Mouse (Mus musculus): ENCODE data around the gene Gtf2a2. TPM values are rescaled to one million over a fixed set of nuclear protein-coding genes. Genes with fewer than 3 reads are reported as not detected.
"Not testable (repeated sequence)": the region's sequence is repeated elsewhere in the genome, so short reads cannot be mapped to it uniquely, and the experiment has no call there.

The Gtf2a2 gene
- polyA plus RNA-seq, 1 experiment from 2014 or later, result 196 TPM

DNA sequence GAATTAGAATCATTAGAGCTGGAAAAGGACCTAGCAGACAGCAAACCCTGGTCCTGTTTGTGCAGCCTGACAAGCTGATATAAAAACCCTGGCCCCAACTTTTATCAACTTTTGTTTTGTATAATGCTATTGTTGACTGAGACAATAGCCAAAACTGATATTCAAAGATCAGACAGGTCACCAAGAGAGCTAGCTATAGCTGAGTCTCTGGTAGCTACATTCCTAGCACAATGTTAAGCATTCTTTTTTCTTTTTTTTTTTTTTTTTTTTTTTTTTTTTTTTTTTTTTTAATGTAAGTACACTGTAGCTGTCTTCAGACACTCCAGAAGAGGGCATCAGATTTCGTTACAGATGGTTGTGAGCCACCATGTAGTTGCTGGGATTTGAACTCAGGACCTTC, 11.3 kb downstream of the Gtf2a2 start:
- 67% methylated on average over 1 of the region's 1 CpGs for WGBS
- not testable (repeated sequence) for H3K27me3 ChIP-seq; H3K4me1 ChIP-seq; H3K4me2 ChIP-seq; H3K9ac ChIP-seq; H3K27ac ChIP-seq; H3K4me3 ChIP-seq; H3K9me3 ChIP-seq; ATAC-seq (ENCODE audit: borderline replicate concordance, extremely low read depth, low FRiP score, low TSS enrichment)
- peaks cover 15% of the 10 kb centered on the region for H3K36me3 ChIP-seq

- Histone ChIP-seq H3K4me3 (no peak overlapping the region), H3K4me1 (0 out of 2 replicates have a peak, but pooled peaks cover 2% of the 10 kb centered on the region), H3K4me2 (no peak overlapping the region), H3K36me3 (peaks cover 10% of the 10 kb centered on the region), H3K9ac (no peak overlapping the region), H3K9me3 (no peaks in the 10 kb centered on the region), H3K27ac (no peak overlapping the region), H3K27me3 (no peaks in the 10 kb centered on the region)
- no peak for ATAC-seq (ENCODE audit: borderline replicate concordance, extremely low read depth, low FRiP score, low TSS enrichment)
These were observed 12.3 kb downstream of the Gtf2a2 start for GRCm38 (mm10) chr9:70024648-70025047.

- Histone ChIP-seq H3K27ac (no peak overlapping the region), H3K4me1 (0 out of 2 replicates have a peak, but pooled peaks cover 2% of the 10 kb centered on the region), H3K4me3 (no peak overlapping the region), H3K9me3 (no peaks in the 10 kb centered on the region), H3K4me2 (no peak overlapping the region), H3K9ac (no peak overlapping the region), H3K27me3 (no peaks in the 10 kb centered on the region), H3K36me3 (peaks cover 3% of the 10 kb centered on the region; the same call in 1 of the 2 replicates)
- WGBS, result 82% methylated on average over 2 of the region's 2 CpGs
- no peak for ATAC-seq (ENCODE audit: borderline replicate concordance, extremely low read depth, low FRiP score, low TSS enrichment)
These were observed 13.1 kb downstream of the Gtf2a2 start for GRCm38 (mm10) chr9:70025365-70026012.

DNA sequence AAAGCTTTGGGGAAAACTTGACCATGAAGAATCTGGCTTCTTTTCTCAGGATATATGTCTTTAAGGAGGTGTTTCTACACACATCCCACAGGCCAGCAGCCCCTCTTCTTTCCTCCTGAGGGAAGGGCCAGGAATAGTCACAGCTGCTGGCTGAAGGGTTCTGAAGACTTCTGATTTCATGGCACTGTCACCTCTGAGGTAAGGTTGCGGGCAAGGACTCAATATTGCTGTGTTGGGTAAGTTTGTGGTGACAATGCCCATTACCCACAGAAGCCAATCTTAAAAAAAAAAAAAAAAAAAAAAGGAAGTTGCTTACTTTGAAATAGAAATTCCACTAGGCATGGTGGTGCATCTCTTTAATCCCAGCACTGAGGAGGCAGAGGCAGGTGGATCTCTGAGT, 19.8 kb downstream of the Gtf2a2 start:
- WGBS, result 73% methylated on average over 1 of the region's 1 CpGs
- ATAC-seq (ENCODE audit: borderline replicate concordance, extremely low read depth, low FRiP score, low TSS enrichment), result no peak
- Histone ChIP-seq H3K27ac (no peak overlapping the region), H3K9ac (no peak overlapping the region), H3K9me3 (no peaks in the 10 kb centered on the region), H3K27me3 (no peaks in the 10 kb centered on the region), H3K4me1 (peaks cover 4% of the 10 kb centered on the region; the same call in 1 of the 2 replicates), H3K36me3 (no peaks in the 10 kb centered on the region), H3K4me2 (no peak overlapping the region), H3K4me3 (no peak overlapping the region)

DNA sequence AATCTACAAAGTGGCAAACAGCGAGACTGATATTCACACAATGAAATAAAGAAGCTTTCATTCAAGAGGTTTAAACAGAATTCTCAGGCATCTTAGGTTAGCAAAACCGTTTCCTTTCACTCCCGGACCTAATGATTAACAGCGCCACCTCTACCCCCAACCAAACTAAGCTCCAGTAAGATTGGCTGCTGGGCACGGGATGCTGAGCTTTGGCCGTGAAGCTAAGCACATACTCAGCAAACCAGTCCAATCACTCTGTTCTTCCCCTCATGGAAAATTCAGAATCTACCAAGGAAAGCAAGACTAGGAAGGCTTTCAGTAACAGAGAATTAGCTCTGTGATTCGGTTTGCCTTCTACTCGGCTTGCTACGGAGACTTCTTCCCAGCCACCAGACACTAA, 20.7 kb downstream of the Gtf2a2 start:
- 54% methylated on average over 9 of the region's 9 CpGs for WGBS
- Histone ChIP-seq H3K27me3 (no peaks in the 10 kb centered on the region), H3K36me3 (no peaks in the 10 kb centered on the region), H3K9me3 (no peaks in the 10 kb centered on the region), H3K9ac (no peak overlapping the region), H3K4me2 (no peak overlapping the region), H3K4me3 (no peak overlapping the region), H3K27ac (no peak overlapping the region), H3K4me1 (peaks cover 4% of the 10 kb centered on the region; the same call in 1 of the 2 replicates)
- ATAC-seq (ENCODE audit: borderline replicate concordance, extremely low read depth, low FRiP score, low TSS enrichment), result no peak

DNA sequence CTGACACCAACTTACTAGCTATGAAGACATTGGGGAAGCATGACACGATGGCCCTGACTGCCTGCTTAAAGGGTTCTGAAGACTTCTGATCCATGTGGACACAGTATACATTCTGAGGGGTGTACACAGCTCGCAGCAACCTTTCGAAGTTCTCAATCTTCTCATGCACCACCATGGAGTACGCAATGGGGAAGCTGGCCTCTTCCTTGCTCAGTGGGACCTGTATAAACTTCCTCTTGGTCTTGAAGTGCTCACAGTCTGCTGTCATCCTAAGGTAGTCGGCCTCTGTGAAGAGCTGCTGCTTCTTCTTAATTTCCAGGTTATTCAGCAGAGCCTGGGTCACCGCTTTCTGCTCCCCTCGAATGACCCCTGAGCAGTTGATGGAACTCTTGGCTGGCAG, 22.4 kb downstream of the Gtf2a2 start:
- ATAC-seq (ENCODE audit: borderline replicate concordance, extremely low read depth, low FRiP score, low TSS enrichment), result no peak
- H3K4me3 ChIP-seq, result no peak overlapping the region
- 87% methylated on average over 7 of the region's 7 CpGs for WGBS
- H3K27me3 ChIP-seq, result no peaks in the 10 kb centered on the region
- H3K9me3 ChIP-seq, result no peaks in the 10 kb centered on the region
- no peak overlapping the region for H3K27ac ChIP-seq
- no peak overlapping the region for H3K4me2 ChIP-seq
- no peak overlapping the region for H3K9ac ChIP-seq
- no peaks in the 10 kb centered on the region for H3K36me3 ChIP-seq
- H3K4me1 ChIP-seq, result peaks cover 4% of the 10 kb centered on the region; the same call in 1 of the 2 replicates

GRCm38 (mm10) chr9:70036646-70037045, 24.3 kb downstream of the Gtf2a2 start:
- H3K27me3 ChIP-seq, result no peaks in the 10 kb centered on the region
- 65% methylated on average over 4 of the region's 4 CpGs for WGBS
- no peaks in the 10 kb centered on the region for H3K9me3 ChIP-seq
- no peak for ATAC-seq (ENCODE audit: borderline replicate concordance, extremely low read depth, low FRiP score, low TSS enrichment)
- no peak overlapping the region for H3K9ac ChIP-seq
- no peak overlapping the region for H3K27ac ChIP-seq
- H3K4me3 ChIP-seq, result no peak overlapping the region
- H3K36me3 ChIP-seq, result no peaks in the 10 kb centered on the region
- no peak overlapping the region for H3K4me2 ChIP-seq
- peaks cover 4% of the 10 kb centered on the region; the same call in 1 of the 2 replicates for H3K4me1 ChIP-seq

GRCm38 (mm10) chr9:70037988-70038387, 25.6 kb downstream of the Gtf2a2 start, which contains the start of gene Gcnt3:
Gene Gcnt3, minus strand, starts transcription at chr9:70038088.
- H3K4me1 ChIP-seq, result no peaks in the 10 kb centered on the region; the same call in 1 of the 2 replicates
- H3K4me2 ChIP-seq, result no peak within 1 kb of the TSS
- no peaks in the 10 kb centered on the region for H3K9me3 ChIP-seq
- no peaks in the 10 kb centered on the region for H3K36me3 ChIP-seq
- ATAC-seq (ENCODE audit: borderline replicate concordance, extremely low read depth, low FRiP score, low TSS enrichment), result no peak
- H3K9ac ChIP-seq, result no peak within 1 kb of the TSS
- H3K27ac ChIP-seq, result no peak within 1 kb of the TSS
- H3K4me3 ChIP-seq, result no peak within 1 kb of the TSS
- no peaks in the 10 kb centered on the region for H3K27me3 ChIP-seq
- WGBS, result 53% methylated on average over 7 of the region's 7 CpGs

- no peaks in the 10 kb centered on the region for H3K9me3 ChIP-seq
- no peaks in the 10 kb centered on the region for H3K27me3 ChIP-seq
- no peak overlapping the region for H3K4me3 ChIP-seq
- 84% methylated on average over 6 of the region's 6 CpGs for WGBS
- no peak overlapping the region for H3K4me2 ChIP-seq
- H3K4me1 ChIP-seq, result no peaks in the 10 kb centered on the region
- no peak overlapping the region for H3K9ac ChIP-seq
- no peaks in the 10 kb centered on the region for H3K36me3 ChIP-seq
- ATAC-seq (ENCODE audit: borderline replicate concordance, extremely low read depth, low FRiP score, low TSS enrichment), result no peak
- H3K27ac ChIP-seq, result no peak overlapping the region
These were observed 27.4 kb downstream of the Gtf2a2 start for GRCm38 (mm10) chr9:70039597-70040385.

DNA sequence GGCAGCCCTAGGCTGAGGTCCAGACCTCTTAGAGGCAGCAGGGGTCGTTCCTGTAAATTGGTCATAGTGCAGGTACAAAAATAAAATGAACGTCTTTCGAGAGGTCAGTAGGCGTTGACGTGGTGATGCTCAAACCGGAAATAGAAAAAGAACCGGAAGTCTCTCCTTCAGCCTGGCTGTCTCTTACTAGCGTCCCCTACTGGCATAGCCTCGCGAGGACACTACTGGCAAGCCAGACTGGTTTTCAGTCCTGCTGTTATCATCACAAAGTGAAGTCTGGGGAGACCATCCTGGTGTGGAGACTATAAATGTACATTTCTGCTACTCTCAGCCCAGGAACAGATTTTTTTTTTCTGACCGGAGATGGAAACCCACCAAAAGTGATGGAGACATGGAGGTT, 28.2 kb downstream of the Gtf2a2 start:
- Histone ChIP-seq H3K27ac (no peak overlapping the region), H3K4me3 (no peak overlapping the region), H3K4me2 (no peak overlapping the region), H3K9me3 (no peaks in the 10 kb centered on the region), H3K36me3 (no peaks in the 10 kb centered on the region), H3K4me1 (no peaks in the 10 kb centered on the region), H3K9ac (no peak overlapping the region), H3K27me3 (no peaks in the 10 kb centered on the region)
- no peak for ATAC-seq (ENCODE audit: borderline replicate concordance, extremely low read depth, low FRiP score, low TSS enrichment)
- WGBS, result 82% methylated on average over 11 of the region's 11 CpGs

DNA sequence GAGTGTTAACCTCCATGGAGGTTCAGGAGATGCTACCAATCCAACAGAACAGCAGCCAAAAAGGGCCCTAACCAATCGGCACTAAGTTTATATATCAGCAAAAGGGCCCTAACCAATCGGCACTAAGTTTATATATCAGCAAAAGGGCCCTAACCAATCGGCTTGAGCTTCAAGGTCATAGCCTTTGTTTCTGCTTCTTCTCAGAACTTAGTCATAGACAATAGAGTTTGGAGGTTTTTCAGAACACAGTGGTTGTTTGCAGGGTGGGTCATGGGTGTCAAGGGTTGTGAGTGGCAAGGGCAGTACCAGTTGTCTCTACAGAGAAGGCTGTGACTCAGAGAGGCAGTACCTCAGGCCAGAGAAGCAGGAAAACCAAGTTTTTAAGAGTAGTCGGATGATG, 29.8 kb downstream of the Gtf2a2 start:
- Histone ChIP-seq H3K4me2 (no peak overlapping the region), H3K27me3 (no peaks in the 10 kb centered on the region), H3K36me3 (no peaks in the 10 kb centered on the region), H3K9me3 (no peaks in the 10 kb centered on the region), H3K4me3 (no peak overlapping the region), H3K9ac (no peak overlapping the region), H3K4me1 (no peaks in the 10 kb centered on the region), H3K27ac (no peak overlapping the region)
- ATAC-seq (ENCODE audit: borderline replicate concordance, extremely low read depth, low FRiP score, low TSS enrichment), result no peak
- WGBS, result 90% methylated on average over 4 of the region's 4 CpGs

GRCm38 (mm10) chr9:70042935-70043334, 30.6 kb downstream of the Gtf2a2 start:
- ATAC-seq (ENCODE audit: borderline replicate concordance, extremely low read depth, low FRiP score, low TSS enrichment), result no peak
- Histone ChIP-seq H3K9me3 (no peaks in the 10 kb centered on the region), H3K36me3 (no peaks in the 10 kb centered on the region), H3K27ac (no peak overlapping the region), H3K4me1 (peaks cover 5% of the 10 kb centered on the region), H3K4me2 (no peak overlapping the region), H3K27me3 (no peaks in the 10 kb centered on the region), H3K4me3 (no peak overlapping the region), H3K9ac (no peak overlapping the region)
- 75% methylated on average over 1 of the region's 1 CpGs for WGBS

Data from lung, embryonic 15.5 days (tissue).